9 mouse cellular contexts compared by ENCODE assay signal in genomic region chr17:24470701-24471527, GRCm38 (mm10). TPM values are rescaled to one million over a fixed set of nuclear protein-coding genes. Genes with fewer than 3 reads are reported as not detected.
DNase-seq lines count a peak whose midpoint lies in the region; ATAC-seq and TF ChIP-seq lines count a peak whose summit lies in the region.
"Had no signal": no experiment of that assay in that cellular context is flagged by ENCODE, and none has a peak within 500 bp of the region (broad histone marks: within the 10 kb centered on the region; RNA-seq: fewer than 3 reads in every experiment).

No protein-coding gene starts in this region.

- no peak for TF ChIP-seq EP300 in liver, postnatal 0 days (IDR thresholded peaks at IDR 0.05; ENCODE audit: low read depth)

- peaks cover 11% of the 10 kb centered on the region for H3K4me1 ChIP-seq in lung, embryonic 14.5 days (ENCODE audit: insufficient read depth)
- peaks cover 18% of the 10 kb centered on the region for H3K4me1 ChIP-seq in hindbrain, postnatal 0 days (ENCODE audit: insufficient read depth, low read length)
- peaks cover 17% of the 10 kb centered on the region for H3K4me1 ChIP-seq in liver, postnatal 0 days (ENCODE audit: insufficient read depth)
- H3K4me1 ChIP-seq in small intestine, adult 2 months (ENCODE audit: control insufficient read depth, insufficient read depth, insufficient read length, low read length), result peaks cover 25% of the 10 kb centered on the region

- peak overlapping the region; percentile 85 for H3K4me3 ChIP-seq in lung, embryonic 14.5 days (ENCODE audit: low read depth, low read length)
- peak overlapping the region; percentile 79 for H3K4me3 ChIP-seq in hindbrain, postnatal 0 days (ENCODE audit: low read length)
- H3K4me3 ChIP-seq in liver, postnatal 0 days (ENCODE audit: low read depth, low read length), result peak overlapping the region; percentile 88
- peak overlapping the region; percentile 85 for H3K4me3 ChIP-seq in small intestine, adult 2 months (ENCODE audit: low read depth, low read length)

- WGBS in lung, embryonic 14.5 days, result under 1% methylated on average over 67 of the region's 68 CpGs
- under 1% methylated on average over 68 of the region's 68 CpGs for WGBS in hindbrain, postnatal 0 days
- under 1% methylated on average over 66 of the region's 68 CpGs for WGBS in liver, postnatal 0 days (ENCODE audit: insufficient replicate concordance)
- under 1% methylated on average over 68 of the region's 68 CpGs for WGBS in small intestine, adult 2 months

- TF ChIP-seq POLR2A in small intestine, adult 2 months (IDR thresholded peaks at IDR 0.05; ENCODE audit: low read depth, low read length), result no peak

- no peak for TF ChIP-seq CTCF in lung, embryonic 14.5 days (IDR thresholded peaks at IDR 0.05; ENCODE audit: low read depth)
- TF ChIP-seq CTCF in hindbrain, postnatal 0 days (IDR thresholded peaks at IDR 0.05; ENCODE audit: low read depth), result no peak
- no peak for TF ChIP-seq CTCF in liver, postnatal 0 days (IDR thresholded peaks at IDR 0.05; ENCODE audit: low read depth)
- TF ChIP-seq CTCF in small intestine, adult 2 months (IDR thresholded peaks at IDR 0.05; ENCODE audit: extremely low read depth, insufficient read length, insufficient replicate concordance, low read depth, low read length), result no peak

- H3K4me2 ChIP-seq in lung, embryonic 14.5 days, result peak overlapping the region; percentile 98
- peak overlapping the region; percentile 97 for H3K4me2 ChIP-seq in hindbrain, postnatal 0 days (ENCODE audit: low read depth, low read length)
- peak overlapping the region; percentile 95 for H3K4me2 ChIP-seq in liver, postnatal 0 days (ENCODE audit: low read depth, low read length)

- peak; percentile 49 for DNase-seq in lung, embryonic 14.5 days
- no peak for DNase-seq in lung, postnatal 36 days
- peak; percentile 51 to 65 for DNase-seq in adrenal gland, postnatal 36 days
- peak; percentile 53 for DNase-seq in hindbrain, postnatal 0 days (ENCODE audit: low spot score)
- peak; percentile 56 for DNase-seq in liver, postnatal 0 days
- no peak for DNase-seq in T-cell, adult 2 months (ENCODE audit: low spot score)

- H3K27ac ChIP-seq in lung, embryonic 14.5 days (ENCODE audit: low read depth), result peak overlapping the region; percentile 71
- H3K27ac ChIP-seq in hindbrain, postnatal 0 days, result peak overlapping the region; percentile 92
- peak overlapping the region; percentile 83 for H3K27ac ChIP-seq in liver, postnatal 0 days (ENCODE audit: low read depth)
- H3K27ac ChIP-seq in small intestine, adult 2 months (ENCODE audit: insufficient read depth, low read depth, low read length), result peak overlapping the region; percentile 85

- H3K9me3 ChIP-seq in lung, embryonic 14.5 days (ENCODE audit: low read depth, low read length), result no peaks in the 10 kb centered on the region
- H3K9me3 ChIP-seq in hindbrain, postnatal 0 days (ENCODE audit: low read length), result no peaks in the 10 kb centered on the region
- no peaks in the 10 kb centered on the region for H3K9me3 ChIP-seq in liver, postnatal 0 days (ENCODE audit: low read length)

- no peaks in the 10 kb centered on the region for H3K27me3 ChIP-seq in lung, embryonic 14.5 days (ENCODE audit: insufficient read depth, low read length)
- H3K27me3 ChIP-seq in hindbrain, postnatal 0 days (ENCODE audit: insufficient read depth, low read length), result no peaks in the 10 kb centered on the region
- no peaks in the 10 kb centered on the region for H3K27me3 ChIP-seq in liver, postnatal 0 days (ENCODE audit: insufficient read depth, low read length)
- no peaks in the 10 kb centered on the region for H3K27me3 ChIP-seq in small intestine, adult 2 months (ENCODE audit: control insufficient read depth, insufficient read depth, low read length)

- ATAC-seq in lung, embryonic 14.5 days (ENCODE audit: insufficient read depth), result peak; percentile 46
- peak; percentile 19 for ATAC-seq in erythroblast, adult 5-6 weeks (replicated peaks; ENCODE audit: low FRiP score, poor library complexity, severe bottlenecking)
- ATAC-seq in hindbrain, postnatal 0 days, result peak; percentile 22
- ATAC-seq in liver, postnatal 0 days, result peak; percentile 35

- peaks cover 32% of the 10 kb centered on the region for H3K36me3 ChIP-seq in lung, embryonic 14.5 days (ENCODE audit: insufficient read depth)
- H3K36me3 ChIP-seq in hindbrain, postnatal 0 days (ENCODE audit: insufficient read depth, low read length), result peaks cover 16% of the 10 kb centered on the region
- peaks cover 26% of the 10 kb centered on the region for H3K36me3 ChIP-seq in liver, postnatal 0 days (replicated peaks; ENCODE audit: insufficient read depth, low read length)
- H3K36me3 ChIP-seq in small intestine, adult 2 months (ENCODE audit: control insufficient read depth, insufficient read depth, low read length), result peaks cover 14% of the 10 kb centered on the region

- peak overlapping the region; percentile 81 for H3K9ac ChIP-seq in lung, embryonic 14.5 days
- H3K9ac ChIP-seq in hindbrain, postnatal 0 days (replicated peaks; ENCODE audit: low read length), result peak overlapping the region; percentile 80
- H3K9ac ChIP-seq in liver, postnatal 0 days (replicated peaks), result peak overlapping the region; percentile 90

RNA-seq across cellular contexts. Expression of gene Pgp, which starts 0.7 kb away (rescaled TPM):
- polyA plus RNA-seq in lung, embryonic 14.5 days (2014; fragmentation: Nextera tagmentation; extraction: Ambion mirVana), result 57.9 and 60.2 TPM in 2 replicates
- total RNA-seq in adrenal gland, postnatal 36 days (2021), result 10 to 100 TPM; 85.9 to 94.4 TPM
- total RNA-seq in erythroblast, adult 5-6 weeks (2015; ENCODE audit: low replicate concordance), result 14.2 and 20.2 TPM in 2 replicates
- 6.1 and 8.1 TPM in 2 replicates for total RNA-seq in erythroblast, adult 5-6 weeks (2017; ENCODE audit: low replicate concordance)
- total RNA-seq in hindbrain, postnatal 0 days (2014; rRNA removed), result 71.7 and 74.1 TPM in 2 replicates
- 94.1 and 97.6 TPM in 2 replicates for polyA plus RNA-seq in hindbrain, postnatal 0 days (2015; fragmentation: Nextera tagmentation; extraction: Ambion mirVana)
- polyA plus RNA-seq in liver, postnatal 0 days (2015; fragmentation: Nextera tagmentation; extraction: Ambion mirVana), result 35.6 and 40.9 TPM in 2 replicates
- 130 and 178 TPM in 2 replicates for polyA plus RNA-seq in small intestine, adult 2 months (2012; rRNA removed)

RNA-seq across cellular contexts. Expression of gene E4f1, which starts 0.8 kb away (rescaled TPM):
- polyA plus RNA-seq in lung, embryonic 14.5 days (2014; fragmentation: Nextera tagmentation; extraction: Ambion mirVana), result 22.3 and 25.2 TPM in 2 replicates
- 10 to 100 TPM; 16.8 to 20.2 TPM for total RNA-seq in adrenal gland, postnatal 36 days (2021)
- total RNA-seq in erythroblast, adult 5-6 weeks (2015; ENCODE audit: low replicate concordance), result 15.0 and 20.9 TPM in 2 replicates
- 13.4 and 14.1 TPM in 2 replicates for total RNA-seq in erythroblast, adult 5-6 weeks (2017; ENCODE audit: low replicate concordance)
- 32.4 and 36.3 TPM in 2 replicates for total RNA-seq in hindbrain, postnatal 0 days (2014; rRNA removed)
- 28.0 and 33.5 TPM in 2 replicates for polyA plus RNA-seq in hindbrain, postnatal 0 days (2015; fragmentation: Nextera tagmentation; extraction: Ambion mirVana)
- polyA plus RNA-seq in liver, postnatal 0 days (2015; fragmentation: Nextera tagmentation; extraction: Ambion mirVana), result 4.5 and 6.4 TPM in 2 replicates
- 52.9 and 74.5 TPM in 2 replicates for polyA plus RNA-seq in small intestine, adult 2 months (2012; rRNA removed)

RNA-seq across cellular contexts. Expression of gene Bricd5, which starts 2.8 kb away (rescaled TPM):
- 0.37 TPM in 1 of 2 replicates, not detected in the other for polyA plus RNA-seq in lung, embryonic 14.5 days (2014; fragmentation: Nextera tagmentation; extraction: Ambion mirVana)
- total RNA-seq in adrenal gland, postnatal 36 days (2021), result under 1 TPM; 0.30 to 0.46 TPM
- total RNA-seq in erythroblast, adult 5-6 weeks (2015; ENCODE audit: low replicate concordance), result 1.7 TPM in 1 of 2 replicates, not detected in the other
- 1.1 TPM in 1 of 2 replicates, not detected in the other for total RNA-seq in erythroblast, adult 5-6 weeks (2017; ENCODE audit: low replicate concordance)
- total RNA-seq in hindbrain, postnatal 0 days (2014; rRNA removed), result 0.47 and 4.0 TPM in 2 replicates
- 1.3 and 1.4 TPM in 2 replicates for polyA plus RNA-seq in hindbrain, postnatal 0 days (2015; fragmentation: Nextera tagmentation; extraction: Ambion mirVana)
- polyA plus RNA-seq in liver, postnatal 0 days (2015; fragmentation: Nextera tagmentation; extraction: Ambion mirVana), result not detected in 2 replicates
- polyA plus RNA-seq in small intestine, adult 2 months (2012; rRNA removed), result 0.77 and 2.3 TPM in 2 replicates
- total RNA-seq: common myeloid progenitor, adult 5-6 weeks had no signal

RNA-seq across cellular contexts. Expression of gene Mlst8, which starts 8.0 kb away (rescaled TPM):
- polyA plus RNA-seq in lung, embryonic 14.5 days (2014; fragmentation: Nextera tagmentation; extraction: Ambion mirVana), result 23.8 and 30.2 TPM in 2 replicates
- total RNA-seq in adrenal gland, postnatal 36 days (2021), result 10 to 100 TPM; 22.8 to 24.3 TPM
- total RNA-seq in erythroblast, adult 5-6 weeks (2015; ENCODE audit: low replicate concordance), result 5.9 and 15.8 TPM in 2 replicates
- 5.5 and 8.2 TPM in 2 replicates for total RNA-seq in erythroblast, adult 5-6 weeks (2017; ENCODE audit: low replicate concordance)
- 45.9 and 55.3 TPM in 2 replicates for total RNA-seq in hindbrain, postnatal 0 days (2014; rRNA removed)
- 26.3 and 26.4 TPM in 2 replicates for polyA plus RNA-seq in hindbrain, postnatal 0 days (2015; fragmentation: Nextera tagmentation; extraction: Ambion mirVana)
- 6.2 and 8.1 TPM in 2 replicates for polyA plus RNA-seq in liver, postnatal 0 days (2015; fragmentation: Nextera tagmentation; extraction: Ambion mirVana)
- 16.9 and 33.7 TPM in 2 replicates for polyA plus RNA-seq in small intestine, adult 2 months (2012; rRNA removed)

RNA-seq across cellular contexts. Expression of gene Caskin1, which starts 17.5 kb away (rescaled TPM):
- polyA plus RNA-seq in lung, embryonic 14.5 days (2014; fragmentation: Nextera tagmentation; extraction: Ambion mirVana), result 0.93 and 1.1 TPM in 2 replicates
- 10 to 100 TPM; 14.7 to 25.7 TPM for total RNA-seq in adrenal gland, postnatal 36 days (2021)
- total RNA-seq in erythroblast, adult 5-6 weeks (2015; ENCODE audit: low replicate concordance), result not detected in 2 replicates
- not detected in 2 replicates for total RNA-seq in erythroblast, adult 5-6 weeks (2017; ENCODE audit: low replicate concordance)
- 152 and 163 TPM in 2 replicates for total RNA-seq in hindbrain, postnatal 0 days (2014; rRNA removed)
- 42.1 and 43.7 TPM in 2 replicates for polyA plus RNA-seq in hindbrain, postnatal 0 days (2015; fragmentation: Nextera tagmentation; extraction: Ambion mirVana)
- not detected in 2 replicates for polyA plus RNA-seq in liver, postnatal 0 days (2015; fragmentation: Nextera tagmentation; extraction: Ambion mirVana)
- 0.50 and 0.77 TPM in 2 replicates for polyA plus RNA-seq in small intestine, adult 2 months (2012; rRNA removed)
- total RNA-seq: common myeloid progenitor, adult 5-6 weeks had no signal

Comparison
In these comparisons a context has a peak if more than half of its experiments do, and no peak if none do; other contexts are left out.
1. DNase-seq: peak in lung, embryonic 14.5 days (single experiment), adrenal gland, postnatal 36 days (2 of 2), hindbrain, postnatal 0 days (single experiment) and liver, postnatal 0 days (single experiment); none in lung, postnatal 36 days (single experiment) and T-cell, adult 2 months (single experiment).
2. Peak in every context shown above with its lines, with median percentiles within 50 percentile points of each other: ATAC-seq, H3K27ac ChIP-seq, H3K4me2 ChIP-seq, H3K4me3 ChIP-seq and H3K9ac ChIP-seq.